Mouse (Mus musculus) T-helper 17 cell (primary cell): ENCODE measurements at regions not wholly inside any gene's neighbourhood (a gene's known extent, or its start where the extent isn't known, plus 50 kb on each side); places are given as distances from the start of the nearest gene placed in this dataset.

Experiments used
- in situ Hi-C, 2 experiments: fragments of 300-600 bp; cut with MboI, MseI; formaldehyde crosslinking; loops; 1 replicate in 1 of 2; 2 replicates in 1 of 2; pipeline ENCODE4 v1.15.1; 2025; ENCODE audit warnings: high pct_unique_total_duplicates in 2 of 2

DNA sequence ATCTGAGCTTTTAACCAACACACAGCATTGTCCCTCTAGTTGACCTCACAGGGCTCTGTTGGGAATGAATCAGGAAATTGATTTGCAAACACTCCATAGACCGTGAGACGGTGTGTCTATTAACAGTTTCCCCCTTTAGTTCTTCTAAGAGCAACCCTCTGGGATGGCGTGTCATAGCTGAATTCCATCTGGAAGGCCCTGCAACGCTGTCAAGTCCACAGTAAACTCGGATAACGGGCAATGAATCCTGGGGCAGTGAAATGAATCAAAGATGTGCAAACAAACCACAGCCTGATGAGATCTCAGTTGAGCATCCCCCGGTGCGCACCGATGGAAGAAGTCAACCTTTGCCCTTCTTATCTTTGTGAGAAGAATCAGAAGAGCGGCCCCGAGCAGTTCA, 302.3 kb upstream of the 9630041A04Rik start:
- in situ Hi-C loops, result no loop called here

DNA sequence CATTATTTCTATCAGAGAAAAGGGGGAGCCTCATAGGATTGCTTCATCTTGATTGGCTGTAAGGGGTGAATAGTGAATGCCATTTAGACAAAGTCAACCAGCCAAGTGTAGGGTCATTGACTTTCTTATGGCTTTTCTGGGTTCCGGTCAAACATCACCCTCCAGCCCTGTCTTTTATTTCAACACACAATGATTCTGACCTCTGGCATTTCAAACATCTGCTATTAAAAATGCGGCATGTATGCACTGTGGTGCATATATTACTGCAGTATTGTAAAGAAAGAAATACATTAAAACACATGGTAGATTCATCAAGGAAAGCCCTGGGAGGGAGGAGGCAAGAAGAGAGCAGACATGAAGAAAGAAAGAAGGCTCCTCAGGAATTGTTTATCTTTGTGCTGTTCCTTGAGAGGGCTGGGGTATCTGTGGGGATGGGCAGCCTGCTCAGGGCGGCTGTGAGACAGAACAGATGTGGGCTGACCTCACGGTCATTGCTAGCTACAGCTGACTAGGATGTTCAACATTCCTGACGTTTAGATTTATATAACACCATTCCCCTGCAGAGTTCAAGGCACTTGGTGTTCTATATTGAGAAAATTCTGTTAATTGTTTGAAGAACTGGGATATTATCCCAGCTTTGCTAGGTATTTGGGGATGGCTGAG, 303.5 kb upstream of the Ppp2r3a start:
- in situ Hi-C loops, result no loop called here

DNA sequence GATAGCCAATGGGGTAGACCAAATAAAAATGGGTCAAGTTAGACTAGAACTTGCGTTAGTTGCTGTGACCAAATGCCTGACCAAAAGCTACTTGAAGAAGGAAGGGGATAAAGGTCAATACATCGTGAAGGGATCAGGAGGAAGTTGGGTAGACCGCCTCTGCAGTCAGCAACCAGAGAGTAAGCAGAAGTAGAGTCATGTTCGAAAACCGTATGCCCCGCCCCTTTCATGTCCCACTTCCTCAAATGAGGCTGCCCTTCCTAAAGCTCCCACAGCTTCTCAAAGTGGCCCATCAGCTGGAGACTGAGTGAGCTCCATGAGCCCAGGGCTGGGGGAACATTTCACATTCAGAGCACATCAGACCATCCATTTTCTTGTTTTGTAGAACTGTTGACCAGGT, 301.2 kb upstream of the Ppp2r3a start:
- in situ Hi-C loops, result no loop called here

DNA sequence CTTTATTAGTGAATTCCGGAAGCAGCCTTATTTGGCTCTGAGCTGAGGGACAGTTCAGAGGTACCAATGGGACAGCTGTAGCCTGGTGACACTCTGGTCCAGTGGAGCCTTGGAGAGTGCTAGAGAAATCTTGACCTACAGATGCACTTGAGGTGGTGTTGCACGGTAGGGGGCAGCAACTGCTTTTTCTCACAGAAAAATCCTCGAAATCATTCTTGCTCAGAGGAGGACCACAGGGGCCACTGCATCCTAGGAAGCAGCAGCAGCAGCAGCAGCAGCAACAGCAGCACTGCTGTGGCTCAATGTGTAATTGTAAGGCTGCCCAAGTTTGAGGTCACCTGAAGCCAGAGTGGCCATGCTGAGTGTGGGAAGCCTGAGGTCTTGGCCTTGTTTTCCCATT, 299.7 kb upstream of the Ppp2r3a start:
- in situ Hi-C loops, result no loop called here

DNA sequence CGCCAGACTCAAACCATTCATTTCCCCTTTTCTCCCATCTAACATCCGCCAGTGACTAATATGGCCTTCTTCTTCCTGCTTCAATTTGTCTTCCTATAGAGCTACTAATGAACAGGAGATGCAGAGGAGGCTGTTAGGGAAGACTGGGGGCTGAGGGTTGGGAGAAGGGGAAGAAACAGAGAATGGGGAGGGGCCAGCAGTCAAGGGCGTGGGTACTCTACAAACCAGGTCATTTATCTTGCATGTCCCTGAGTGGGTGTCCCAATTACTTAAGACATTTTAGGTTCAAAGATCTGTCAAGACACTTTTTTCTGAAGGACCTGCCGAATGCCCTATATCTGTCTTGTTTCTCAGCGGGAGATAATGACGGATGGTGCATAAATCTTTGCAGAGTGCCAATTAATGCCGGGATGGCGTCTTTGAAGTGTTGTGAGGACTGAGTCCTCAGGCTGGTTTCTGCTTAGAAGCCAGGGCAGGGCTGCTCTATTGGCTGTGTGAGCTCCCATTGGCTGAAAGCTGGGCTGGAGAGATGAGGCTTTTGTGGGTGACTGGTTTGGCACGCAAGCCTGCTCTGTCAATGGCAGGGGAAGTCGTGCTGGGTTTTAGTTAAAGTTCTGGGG, 294.7 kb upstream of the Ppp2r3a start:
- in situ Hi-C loops, result no loop called here

DNA sequence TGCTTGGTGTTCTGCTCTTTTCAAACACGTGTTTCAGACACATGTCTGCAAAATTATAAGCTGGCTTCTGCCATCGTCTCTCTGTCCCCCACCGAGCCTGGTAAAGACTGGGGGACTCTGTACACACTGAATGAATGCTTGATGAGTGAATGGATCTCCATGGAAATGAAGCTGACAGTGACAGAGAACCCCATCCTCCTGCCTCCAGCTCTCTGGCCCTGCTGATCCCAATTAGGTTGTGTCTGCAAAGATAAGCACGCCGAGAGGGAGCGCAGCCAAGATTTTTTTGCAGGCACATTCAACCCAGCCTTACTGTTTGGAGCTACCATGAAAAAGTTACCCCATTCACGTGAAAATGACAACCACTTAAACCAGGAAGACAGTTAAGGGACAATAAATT, 266.5 kb upstream of the Ppp2r3a start:
- in situ Hi-C loops, result no loop called here

DNA sequence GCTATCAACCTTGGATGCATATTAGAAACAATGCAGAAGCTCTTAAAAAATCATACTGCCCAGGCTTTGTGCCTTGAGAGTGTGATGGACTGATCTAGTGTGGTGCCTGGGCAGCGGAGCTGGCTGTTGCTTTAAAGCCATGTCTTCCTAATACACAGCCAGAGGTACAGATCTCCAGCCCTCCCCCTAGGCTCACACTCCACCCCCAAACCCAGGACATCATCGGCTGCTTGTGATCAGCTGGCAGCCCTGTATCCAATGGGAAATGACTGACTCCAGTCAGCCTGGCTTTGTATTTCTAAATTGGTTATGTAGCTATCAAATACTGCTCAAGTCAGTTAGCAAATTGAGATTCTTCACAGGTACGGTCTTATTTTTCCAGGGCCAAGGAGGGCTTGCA, 259.2 kb upstream of the Ppp2r3a start:
- in situ Hi-C loops, result no loop called here

DNA sequence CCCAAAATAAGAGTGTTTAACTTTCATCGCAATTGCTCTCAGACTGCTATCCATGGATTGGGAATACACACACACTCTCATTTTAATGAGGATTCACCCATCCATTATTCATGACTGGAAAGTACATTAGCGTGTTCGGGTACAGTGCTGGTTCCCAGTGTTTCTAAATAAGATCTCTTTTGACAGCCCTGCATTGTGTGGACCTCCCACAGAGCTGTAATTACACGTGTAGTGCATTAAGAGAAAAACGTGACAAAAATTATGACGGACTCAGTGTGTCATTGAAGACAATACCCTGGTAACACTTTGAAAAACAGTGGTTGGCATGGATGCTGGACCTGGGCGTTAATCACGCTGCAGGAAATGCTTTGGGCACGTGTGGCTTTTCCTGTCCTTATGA, 257.6 kb upstream of the Ppp2r3a start:
- in situ Hi-C loops, result no loop called here

DNA sequence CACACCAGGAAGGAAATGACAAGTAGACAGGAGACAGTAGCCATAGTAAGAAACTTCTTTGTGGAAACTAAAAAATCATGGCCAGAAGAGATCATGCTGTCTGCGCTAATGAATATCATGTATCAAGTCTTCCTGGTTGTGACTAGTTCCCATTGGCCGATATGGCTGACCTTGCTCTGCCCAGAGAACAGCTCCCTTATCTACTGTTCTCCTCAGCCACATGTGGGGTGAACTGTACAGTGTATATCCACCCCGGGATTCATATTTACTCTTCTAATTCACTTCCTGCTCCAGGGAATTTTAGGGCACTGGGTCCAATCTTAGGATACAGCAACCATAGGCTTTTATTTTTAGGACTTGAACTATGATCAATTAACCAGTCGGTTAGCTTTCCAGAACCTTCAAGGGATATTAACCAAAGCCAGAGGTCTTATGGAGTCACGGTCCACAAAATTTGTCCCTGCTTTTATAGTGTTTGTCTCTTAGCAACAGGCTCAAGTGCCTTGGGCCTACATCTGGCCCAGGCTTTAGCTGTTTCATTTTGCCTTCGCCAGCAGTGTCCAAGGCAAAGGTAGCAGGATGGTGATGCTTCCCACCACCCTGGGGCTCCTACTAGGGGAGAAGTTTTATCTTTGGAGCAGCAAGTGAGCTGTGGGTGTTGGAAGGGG, 255.6 kb upstream of the Ppp2r3a start:
- in situ Hi-C loops, result no loop called here

DNA sequence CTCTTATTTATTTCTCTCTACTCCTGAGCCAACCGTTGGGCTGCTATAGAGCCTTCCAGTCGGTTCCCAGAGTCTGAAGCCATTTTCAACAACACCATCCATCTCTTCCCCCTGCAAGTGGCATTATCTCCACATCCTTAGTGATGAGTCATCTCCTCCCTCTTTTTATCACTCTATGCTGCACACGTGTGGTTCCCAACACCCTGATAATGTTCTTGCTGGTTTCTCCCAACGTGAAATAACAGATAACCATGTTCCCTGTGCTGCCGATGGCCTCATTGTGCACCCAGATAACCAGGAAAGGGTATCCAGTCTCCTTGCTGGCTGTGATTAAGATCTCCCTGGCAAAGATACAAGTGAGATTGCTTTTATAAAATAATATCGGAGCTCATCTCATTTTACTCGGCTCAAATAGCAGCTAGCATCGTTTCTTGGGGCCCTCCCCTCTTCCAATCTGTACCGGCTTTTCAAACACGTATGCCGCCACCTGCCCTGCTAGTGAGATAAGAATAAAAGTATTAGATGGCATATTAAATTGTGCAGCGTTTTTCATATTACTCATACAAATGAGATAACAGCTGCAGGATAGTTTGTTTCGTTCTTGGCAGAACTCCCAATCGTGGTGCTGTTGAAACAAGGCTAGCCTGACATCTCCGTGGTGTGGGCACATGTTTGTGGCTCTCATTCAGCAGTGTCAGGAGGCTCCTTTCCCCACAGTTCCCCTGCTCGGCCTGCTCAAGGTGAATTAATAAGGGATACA, 250.3 kb upstream of the Ppp2r3a start:
- in situ Hi-C loops, result no loop called here

DNA sequence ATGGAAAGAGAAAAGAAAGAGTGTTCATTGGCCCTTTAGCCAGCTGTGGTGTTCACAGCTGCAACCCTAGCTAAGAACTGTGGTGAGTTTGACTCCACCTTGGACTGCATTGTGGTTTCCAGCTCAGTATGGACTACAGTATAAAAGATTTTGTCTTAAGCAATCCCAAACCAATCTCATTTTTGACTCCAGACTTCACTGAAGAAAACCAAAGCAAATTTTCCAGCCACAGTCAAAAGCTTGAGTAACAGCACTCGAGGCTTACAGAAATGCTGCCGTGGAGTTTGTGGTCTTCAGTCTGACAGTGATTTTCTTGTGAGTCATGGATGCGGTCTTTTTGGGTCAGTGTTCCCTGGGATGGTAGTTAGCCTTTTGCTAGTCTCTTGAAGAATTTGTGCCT, 249.4 kb upstream of the Ppp2r3a start:
- in situ Hi-C loops, result no loop called here

DNA sequence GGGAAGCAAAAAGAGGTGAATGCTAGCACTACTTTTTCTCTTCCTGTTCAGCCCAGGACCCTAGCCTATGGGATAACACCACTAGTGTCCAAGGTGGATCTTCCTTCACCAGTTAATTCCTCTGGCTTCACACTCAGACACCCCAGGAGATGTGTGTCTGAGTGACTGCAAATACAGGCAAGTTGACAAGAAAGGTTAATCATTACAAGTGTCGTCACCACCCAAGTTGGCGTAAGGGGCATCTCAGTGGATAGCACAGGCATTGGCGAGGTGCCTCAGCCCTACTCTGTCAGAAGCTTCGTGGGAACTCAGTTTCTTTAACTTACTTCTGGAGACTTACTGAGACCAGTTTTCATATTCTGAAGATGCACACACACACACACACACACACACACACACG, 247.1 kb upstream of the Ppp2r3a start:
- in situ Hi-C loops, result no loop called here

DNA sequence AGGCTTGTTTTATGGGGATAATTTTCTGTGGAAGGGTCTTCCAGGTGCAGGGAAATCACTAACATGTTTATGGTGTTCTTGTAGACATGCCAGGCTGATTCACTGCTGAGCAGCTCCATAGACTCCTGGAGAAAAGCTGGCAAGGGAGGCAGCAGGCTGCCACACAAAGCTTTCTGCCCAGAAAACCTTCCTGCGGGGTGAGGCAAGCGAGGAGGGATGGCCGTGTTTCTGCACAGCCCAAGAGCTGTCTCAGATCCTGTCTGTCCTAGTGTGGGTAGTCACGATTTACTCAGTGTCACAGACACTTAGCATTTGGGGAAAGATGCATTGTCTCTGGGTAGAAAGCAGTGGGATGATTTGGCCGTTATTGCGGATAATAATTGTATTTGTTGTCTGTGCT, 244.2 kb upstream of the Ppp2r3a start:
- in situ Hi-C loops, result no loop called here

DNA sequence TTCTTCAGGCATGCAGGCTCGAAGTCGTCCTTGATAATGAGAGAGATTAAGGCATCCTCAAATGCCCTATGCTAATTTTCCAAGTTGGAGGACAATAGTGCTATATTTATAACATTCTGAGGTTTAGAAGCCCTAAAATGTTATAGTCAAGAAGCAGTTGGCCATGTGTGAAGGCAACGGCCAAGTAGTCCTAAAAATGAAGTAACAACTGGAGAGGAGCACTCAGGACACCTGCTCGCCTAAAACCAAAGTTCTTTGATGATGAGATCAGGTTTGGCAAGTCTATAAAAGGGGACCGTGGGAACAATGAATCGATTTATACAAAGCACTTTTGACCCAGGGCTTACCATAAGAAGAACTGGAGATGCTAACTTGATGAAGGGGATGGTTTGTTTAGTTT, 237.4 kb upstream of the Ppp2r3a start:
- in situ Hi-C loops, result loop anchor here in 1 of 2 experiments (10.0 kb wide), 1 partner anchor 306 kb away; no protein-coding TSS in a partner anchor

DNA sequence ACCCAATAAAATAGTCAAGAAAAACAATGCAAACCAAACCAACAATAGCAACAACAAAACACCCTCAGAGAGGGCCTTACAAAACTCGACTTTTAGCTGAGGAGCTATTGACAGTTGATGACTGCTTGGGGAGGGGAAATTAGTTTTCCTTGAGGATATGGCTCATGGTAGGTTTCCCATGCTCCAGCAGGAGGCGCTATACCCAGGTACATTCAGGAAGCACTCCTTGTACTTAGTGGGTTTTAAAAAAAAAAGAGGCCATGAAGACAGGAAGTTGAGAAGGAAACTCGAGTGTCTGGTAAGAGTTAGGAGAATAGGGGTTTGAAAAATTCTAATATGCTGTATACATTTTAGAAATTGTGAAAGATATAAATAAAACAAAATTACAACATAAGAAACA, 224.6 kb upstream of the Ppp2r3a start:
- in situ Hi-C loops, result no loop called here

DNA sequence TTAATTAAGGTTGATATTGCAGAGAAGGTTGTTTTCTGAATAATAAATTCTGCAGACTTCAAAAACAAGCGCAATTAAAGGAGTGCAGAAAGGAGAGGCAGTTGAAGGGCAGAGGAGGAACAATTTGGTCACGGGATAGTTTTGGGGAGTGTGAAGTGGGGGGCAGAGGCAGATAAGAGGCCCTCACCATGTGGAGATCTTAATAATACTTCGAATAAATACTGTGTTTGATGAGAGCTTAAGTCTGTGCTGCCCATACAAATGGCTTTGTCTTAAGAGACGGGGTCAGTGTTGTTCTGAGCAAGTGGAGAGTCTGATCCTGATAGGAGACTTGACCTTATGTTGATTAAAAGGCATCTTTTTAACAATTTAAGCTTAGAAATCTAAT, 221.5 kb upstream of the Ppp2r3a start:
- in situ Hi-C loops, result no loop called here

DNA sequence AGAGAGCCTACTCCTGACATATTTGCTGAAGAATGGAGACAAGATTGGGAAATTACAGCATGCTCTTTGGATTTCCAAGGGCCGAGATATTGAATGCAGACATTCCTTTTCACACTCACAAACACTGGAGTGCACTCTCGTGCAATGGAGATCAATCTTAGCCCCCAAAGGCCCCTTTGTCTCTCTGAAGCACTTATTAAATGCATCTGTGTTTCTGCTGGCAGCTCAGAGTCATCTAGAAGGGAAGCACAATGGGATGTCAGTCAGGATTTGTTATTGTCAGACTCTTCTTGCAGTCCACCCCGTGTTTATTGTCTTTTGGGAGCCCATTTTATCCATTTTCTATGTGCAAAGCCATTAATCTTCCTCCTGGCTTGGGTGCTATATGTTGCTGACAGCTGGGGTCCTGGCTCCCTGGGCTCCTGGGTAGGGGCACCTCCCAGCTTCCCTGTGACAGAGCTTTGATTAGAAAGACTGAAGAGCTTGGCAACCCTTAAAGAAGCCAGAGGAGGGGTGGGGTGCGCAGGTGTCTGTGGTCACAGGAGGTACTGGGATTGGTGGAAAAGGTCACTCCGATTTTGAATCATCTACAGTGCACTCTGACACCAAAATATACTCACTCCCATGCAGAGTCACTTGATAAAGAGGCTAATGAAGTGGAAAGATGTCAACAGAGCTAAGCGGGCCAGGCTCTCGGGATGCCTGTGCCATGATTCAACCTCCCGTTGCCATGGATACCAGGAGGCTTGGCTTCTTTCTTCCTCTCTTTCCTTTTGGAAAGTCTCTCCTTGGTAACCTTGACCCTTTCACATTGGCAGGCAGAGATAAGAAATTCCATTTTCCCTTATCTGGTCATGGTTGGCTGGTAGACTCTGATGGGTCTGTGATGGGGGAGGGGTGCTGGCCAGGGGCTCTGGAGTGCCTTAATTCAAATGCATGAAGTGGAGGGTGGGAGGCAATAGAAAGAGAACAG, 220.8 kb upstream of the Ppp2r3a start:
- in situ Hi-C loops, result no loop called here

DNA sequence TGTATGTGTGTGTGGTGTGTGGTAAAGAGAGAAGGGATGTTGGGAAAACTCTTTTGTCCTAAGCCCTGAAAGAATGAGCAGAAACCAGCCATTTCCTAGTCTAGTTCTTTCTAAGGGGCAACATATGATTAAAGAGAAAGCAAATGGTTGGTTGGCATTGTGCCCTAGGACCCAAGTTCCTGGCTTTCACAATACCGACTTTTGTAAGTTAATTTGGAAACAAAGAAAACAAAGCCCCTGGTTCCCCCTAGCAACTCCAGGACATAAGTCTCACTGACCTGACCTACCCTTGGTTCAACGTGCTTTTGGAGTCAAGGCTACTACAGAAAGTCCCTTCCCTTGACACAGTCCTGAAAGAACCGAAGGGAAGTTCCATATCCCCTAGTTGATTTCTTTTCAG, 220.1 kb upstream of the Ppp2r3a start:
- in situ Hi-C loops, result no loop called here

DNA sequence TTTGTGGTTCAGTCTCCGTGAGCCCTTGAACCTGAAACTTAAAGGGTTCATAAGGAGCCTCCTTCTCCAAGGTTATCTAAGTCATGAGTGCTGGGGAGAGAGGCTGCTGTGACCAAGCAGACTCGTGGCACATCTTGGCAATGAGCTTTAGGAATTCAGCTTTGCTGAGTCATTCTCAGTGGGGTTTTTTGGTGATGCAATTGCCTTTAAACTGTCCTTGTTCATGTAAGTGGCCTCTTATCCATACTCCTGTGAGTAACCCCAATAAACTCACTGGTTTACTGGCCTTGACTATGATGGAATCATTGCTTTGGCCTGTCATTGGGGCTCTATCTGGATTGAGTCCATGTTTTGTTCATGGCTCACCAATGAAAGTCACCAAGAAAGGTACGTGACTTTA, 218.2 kb upstream of the Ppp2r3a start:
- in situ Hi-C loops, result loop anchor here in 1 of 2 experiments (5.0 kb wide), 1 partner anchor 1412 kb away; no protein-coding TSS in a partner anchor

DNA sequence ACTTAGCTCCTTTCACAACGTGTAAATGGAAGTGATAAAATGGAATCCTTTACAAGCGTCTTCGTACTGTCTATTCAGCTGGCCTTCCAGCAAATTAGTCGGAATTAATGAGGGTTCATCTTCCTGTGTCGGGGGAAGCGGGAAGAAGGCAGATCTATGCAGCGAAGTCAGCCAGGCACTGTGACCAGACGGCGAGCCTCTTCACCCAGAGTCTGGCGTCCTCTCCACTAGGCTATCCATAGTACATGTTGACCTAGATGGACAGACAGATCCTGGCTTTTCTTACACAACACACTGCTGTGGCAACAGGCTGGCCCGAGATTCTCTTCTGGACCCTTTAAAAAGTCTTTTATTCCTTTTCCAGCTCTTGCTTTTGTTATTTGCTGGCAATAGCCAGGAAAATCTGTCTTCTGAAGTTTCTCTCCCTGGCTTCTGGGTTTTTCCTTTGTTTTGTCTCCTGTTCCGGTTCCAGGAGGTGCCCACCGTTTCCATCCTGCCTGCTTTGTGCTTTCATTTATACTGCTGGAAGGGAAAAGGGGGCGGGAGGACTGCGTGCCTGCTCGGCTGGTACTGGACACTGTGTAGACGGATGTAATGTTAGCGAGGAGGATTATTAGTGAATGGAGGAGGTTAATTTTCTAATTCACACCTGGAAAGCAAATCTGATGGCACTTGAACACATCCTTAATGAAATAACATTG, 213.3 kb upstream of the Ppp2r3a start:
- in situ Hi-C loops, result loop anchor here (5.0 kb wide), 2 partner anchors 1263 to 1408 kb away; no protein-coding TSS in a partner anchor
